Mouse (Mus musculus) kidney, postnatal 36 days (tissue): Measurements from ENCODE around the gene Snx29.
A peak's percentile ranks its signal among the peaks of the same experiment; 100 is the strongest.

Experiments used
- DNase-seq, 2 experiments: peaks; one replicate each; pipeline ENCODE4 v3.0.0; 2021 to 2022; ENCODE audit warnings: mixed read lengths in 2 of 2

Snx29 gene

DNA sequence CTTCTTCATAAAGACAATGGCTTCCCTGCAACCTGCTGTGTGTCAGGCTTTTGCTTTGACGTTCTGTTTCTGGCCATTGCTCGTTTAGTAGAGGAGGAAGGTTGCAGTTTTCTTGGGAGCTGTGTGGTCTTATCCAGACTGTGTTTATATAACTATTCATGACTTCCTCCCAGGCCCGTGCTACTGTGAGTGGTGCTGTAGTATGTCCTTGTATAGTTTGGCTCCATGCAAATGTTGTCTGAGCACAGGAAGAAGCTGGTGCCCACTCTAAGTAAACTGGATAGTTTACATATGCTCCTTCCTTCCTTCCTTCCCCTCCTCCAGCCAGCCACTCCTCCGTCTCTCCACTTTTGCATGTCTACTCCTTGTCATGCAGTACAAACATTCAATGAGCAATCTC, 323.0 kb downstream of the Snx29 start:
- DNase-seq = no peak

DNA sequence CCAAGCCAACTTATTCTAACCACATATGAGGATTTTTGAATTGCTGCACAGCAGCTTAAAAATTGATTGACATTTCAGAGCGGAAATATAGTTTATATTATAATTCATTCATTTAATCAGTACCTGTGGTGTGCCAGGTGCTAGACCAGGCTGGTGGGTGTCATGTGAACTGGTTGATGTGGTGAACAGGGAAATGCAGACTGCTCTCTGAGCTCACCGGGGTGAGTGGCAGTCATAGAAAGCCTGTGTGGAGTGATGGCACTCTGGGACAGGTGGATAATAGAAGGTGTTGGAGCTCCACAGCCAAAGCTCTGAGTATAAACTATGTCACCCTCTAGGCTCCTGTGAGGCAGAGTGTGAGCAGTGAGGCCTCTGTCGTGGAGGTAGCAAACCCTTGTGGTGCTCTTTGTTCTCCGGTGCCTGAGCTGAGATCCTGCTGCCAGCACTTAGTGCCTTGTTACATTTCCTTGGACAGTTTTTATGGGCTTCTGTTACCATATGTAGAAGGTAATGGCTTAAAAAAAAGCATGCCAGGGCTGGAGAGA, 324.1 kb downstream of the Snx29 start:
- no peak for DNase-seq

DNA sequence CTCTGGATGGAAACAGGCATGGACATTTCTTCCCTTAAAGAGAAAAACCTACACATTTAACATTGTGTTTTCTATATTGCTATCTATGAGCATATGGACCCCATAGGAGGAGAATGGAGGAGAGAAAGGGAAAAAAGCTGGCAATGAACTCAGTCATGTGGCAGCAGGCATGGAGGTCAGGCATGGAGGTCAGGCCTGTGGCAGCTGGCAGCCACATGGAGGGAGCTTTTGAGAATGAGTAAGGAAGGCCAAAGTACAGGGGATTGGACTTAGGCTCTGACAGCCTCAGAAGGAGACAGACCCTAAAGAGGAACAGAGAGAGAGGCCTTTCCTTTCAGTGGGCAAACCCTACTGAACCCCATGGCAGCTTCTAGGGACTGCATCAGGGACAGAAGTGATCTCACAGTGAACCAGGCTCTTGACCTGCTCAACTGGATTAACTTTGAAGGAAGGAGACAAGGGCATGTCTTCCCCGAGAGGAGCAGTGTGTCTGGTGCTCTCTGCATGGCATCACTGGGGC, 325.5 kb downstream of the Snx29 start:
- DNase-seq = peak; percentile 63 to 67

DNA sequence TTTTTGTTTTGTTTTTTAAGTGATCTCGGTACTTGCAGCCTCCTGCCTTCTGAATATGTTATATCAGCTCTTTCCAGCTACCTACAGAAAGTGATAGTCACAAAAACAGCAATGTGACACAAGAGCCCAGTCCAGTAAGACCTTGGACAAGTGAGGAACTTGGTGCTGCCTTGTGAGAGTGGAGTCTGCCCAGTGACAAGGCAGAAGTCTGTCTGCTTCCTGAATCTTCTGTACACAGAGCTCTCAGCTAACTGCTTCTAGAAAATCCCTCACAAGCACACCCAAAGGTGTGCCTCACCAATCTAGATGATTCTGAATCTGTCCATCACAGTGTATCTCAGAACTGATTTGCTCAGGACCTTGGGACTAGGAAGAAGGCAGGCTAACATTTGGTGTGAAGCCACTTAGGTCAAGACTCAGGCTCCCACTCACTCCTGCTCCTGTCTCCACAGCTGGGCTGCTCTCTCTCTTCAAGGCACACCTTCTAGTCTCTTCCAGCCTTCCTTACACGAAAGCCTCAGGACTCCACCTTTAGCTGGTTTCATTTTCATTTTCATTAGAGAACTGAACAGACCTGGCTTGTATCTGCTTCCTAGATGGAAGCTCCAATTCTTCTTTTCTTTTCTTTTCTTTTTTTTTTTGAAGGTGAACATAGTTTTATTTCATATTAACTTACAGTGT, 330.1 kb downstream of the Snx29 start:
- no peak for DNase-seq

DNA sequence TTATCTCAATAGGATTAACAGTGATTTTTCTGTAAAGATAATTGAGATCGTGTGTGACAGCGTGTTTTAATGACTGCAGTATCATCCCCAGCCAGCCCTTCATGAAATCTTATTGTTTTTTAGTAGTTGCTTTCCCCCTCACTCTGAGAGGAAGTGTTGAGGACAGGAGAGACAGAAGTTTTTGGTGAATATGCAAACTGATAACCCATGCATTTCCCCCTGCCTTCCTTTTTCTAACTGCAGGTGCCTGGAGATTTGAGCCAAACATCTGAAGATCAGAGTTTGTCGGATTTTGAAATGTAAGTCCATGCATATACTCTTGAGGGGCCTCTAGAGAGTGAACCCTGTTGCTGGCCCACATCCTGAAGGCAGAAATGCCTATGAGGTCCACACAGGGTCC, 333.2 kb downstream of the Snx29 start:
- DNase-seq = no peak

DNA sequence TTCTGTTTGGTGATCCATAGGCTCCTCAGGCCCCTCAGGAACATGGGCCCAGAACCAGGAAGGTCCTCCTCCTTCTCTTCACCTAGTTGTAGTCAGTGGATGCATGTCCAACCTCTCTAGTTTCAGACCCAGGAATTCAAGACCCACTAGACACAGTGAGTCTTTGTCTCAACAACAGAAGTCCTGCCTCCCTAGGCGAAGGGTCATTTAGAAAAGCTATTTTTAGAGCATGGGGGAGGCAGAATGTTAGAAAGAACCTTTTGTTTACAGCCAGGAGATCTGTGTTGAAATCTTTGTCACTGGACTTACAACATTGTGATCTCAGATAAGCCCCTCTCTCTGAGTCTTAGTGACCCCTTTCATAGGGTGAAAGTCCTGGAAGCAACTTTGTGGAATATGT, 334.4 kb downstream of the Snx29 start:
- no peak for DNase-seq

DNA sequence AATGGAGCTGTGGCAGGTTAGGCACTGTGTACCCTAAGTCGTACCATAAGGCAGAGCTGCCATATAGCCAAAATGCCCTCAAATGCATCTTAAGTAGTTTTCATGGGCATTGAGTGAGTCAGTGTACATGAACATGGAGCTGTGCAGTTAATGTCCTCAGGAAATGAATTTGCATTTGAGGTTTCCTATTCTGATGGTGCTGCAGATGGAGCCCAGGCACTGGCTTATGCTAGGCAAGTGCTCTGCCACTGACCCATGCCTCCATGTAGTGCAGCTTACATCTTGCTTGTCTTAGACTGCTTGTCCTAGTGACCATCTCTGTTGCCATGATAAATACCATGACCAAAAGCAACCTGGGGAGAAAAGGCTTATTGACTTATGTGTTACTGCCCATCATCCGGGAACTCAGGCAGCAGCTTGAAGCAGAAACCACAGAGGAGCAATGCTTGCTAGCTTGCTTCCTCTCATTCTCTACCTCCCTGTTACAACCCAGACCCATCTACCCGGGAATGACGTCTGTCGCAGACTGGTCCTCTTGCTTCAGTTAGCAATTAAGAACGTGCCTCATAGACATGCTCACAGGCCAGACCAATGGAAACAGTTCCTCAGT, 336.5 kb downstream of the Snx29 start:
- DNase-seq = no peak

DNA sequence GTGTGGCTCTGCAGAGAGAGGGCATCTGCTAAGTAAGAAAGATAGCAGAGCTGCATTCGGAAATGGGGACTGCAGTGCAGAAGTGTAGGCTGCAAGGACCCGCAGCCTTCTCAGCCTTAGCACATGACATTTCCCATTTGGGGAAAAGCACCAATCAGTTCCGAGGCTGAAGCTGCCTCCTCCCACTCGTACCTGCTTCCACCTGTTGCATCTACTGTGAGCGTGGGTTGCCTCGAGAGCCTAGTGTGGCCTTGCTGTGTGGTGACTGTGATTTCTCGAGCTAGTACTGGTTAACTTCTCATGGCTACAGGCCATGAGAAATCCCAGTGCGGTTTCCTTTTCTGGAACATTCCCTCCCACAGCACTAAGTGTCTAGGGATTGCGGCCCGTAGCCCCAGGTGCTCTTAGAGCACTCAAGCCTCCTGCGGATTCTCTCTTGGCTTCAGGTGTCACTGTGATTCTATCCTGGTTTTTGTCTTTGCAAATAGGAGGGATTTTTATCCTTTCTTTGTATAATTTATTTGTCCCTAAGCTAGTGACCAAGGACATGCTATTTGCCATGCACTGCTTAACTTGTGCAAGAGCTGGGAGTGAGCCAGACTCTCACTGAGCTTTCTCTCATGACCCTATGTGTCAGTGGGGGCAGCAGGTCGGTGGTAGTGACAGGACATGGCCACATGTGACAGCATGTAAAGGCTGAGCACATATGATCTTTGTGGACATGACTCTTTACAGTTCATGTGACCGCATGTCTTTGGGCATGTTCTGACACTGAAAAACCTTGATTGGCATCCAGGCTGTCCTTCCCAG, 342.4 kb downstream of the Snx29 start:
- no peak for DNase-seq

DNA sequence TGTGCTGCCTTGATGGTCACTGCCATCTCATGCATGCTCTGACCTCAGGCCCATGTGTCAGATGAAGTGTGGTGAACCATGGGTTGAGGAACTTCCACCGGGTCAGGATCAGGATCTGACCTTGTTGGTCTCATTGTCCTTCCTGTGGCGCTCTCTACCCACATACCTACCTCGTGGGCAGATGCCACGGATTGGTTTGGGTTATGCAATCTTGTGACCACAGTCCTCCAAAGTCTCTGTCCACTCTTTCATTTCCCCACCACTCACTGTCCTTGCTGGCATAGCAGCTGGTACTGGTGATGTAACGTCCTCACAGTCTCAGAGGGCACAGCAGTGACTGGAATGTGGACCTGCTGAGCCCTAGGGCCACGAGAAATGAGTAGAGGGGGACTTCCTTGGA, 343.2 kb downstream of the Snx29 start:
- DNase-seq = peak; percentile 51 to 69

DNA sequence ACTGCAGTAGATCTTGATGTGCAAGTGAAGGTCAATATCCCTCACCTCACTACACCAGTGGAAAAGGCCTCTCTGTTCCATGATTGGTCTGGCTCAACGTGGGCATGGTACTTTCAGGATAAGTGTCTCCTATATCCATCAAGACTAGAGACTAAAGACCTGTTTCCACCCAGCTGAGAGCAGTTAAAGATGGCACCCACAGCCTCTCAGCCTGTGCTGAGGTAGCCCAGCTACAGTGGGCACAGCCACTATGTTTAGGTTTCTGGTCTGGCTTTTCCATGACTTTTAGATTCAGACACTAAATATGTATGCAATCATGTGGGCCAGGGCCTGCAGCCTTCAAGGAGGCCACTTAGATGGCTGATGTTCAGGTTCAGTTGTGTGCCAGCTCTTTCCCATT, 345.7 kb downstream of the Snx29 start:
- DNase-seq = no peak

DNA sequence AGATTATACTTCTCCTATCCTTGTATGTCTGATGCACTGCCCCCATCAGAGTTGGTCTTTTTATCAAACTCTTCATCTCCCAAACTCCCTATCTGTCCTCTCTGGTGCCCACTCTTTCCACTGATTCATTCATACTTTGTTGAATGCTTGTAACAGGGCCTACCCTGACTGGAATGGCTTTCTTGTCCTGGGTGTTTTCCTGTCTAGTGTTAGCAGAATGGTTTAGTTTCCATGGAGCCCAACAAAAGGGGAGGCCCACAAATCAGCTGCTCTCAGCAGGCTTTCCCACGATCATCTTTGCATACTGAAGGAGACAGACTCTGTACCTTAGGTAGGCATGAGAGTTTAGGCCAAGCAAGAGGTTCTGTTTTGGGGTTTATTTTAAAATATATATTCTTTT, 346.2 kb downstream of the Snx29 start:
- DNase-seq = no peak

DNA sequence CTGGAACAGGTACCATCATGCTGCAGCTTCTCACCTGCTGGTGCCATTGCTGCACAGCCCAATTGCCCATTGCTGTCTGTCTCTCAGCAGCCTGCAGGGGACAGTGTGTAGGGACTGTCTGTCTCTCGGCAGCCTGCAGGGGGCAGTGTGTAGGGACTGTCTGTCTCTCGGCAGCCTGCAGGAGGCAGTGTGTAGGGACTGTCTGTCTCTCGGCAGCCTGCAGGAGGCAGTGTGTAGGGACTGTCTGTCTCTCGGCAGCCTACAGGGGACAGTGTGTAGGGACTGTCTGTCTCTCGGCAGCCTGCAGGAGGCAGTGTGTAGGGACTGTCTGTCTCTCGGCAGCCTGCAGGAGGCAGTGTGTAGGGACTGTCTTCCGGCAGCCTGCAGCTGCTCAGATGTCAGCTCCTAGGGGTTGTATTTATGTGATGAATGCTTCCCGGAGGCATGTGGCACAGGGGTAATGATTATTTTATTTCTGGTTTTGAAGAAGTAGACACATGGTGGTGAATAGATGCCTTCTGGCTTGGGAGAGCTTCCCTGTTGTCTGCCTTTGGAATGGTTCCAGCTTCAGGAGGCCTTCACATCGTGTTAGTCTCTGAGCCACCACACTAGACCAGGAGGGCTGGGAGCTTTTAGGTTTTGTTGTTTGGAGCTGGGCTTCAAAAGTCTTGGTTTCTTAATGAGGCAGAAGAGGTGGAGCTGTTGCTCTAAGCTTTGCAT, 347.7 kb downstream of the Snx29 start:
- no peak for DNase-seq

DNA sequence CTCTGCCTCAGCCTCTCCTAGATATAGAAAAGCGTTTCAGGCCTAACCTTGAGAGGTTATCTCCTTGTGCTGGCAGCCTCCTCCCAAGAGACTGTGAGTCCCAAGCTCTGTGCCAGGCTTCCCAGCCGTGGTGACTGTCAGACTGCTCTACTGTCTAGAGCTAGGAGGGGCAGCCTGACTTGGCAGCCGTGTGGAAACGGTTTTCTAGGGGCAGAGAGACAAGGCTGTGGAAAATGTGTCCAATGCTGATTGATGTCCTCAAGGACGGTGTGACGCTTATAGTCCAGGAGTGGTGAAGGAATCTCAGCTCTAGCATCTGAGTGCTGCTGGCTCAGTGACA, 348.2 kb downstream of the Snx29 start:
- no peak for DNase-seq

DNA sequence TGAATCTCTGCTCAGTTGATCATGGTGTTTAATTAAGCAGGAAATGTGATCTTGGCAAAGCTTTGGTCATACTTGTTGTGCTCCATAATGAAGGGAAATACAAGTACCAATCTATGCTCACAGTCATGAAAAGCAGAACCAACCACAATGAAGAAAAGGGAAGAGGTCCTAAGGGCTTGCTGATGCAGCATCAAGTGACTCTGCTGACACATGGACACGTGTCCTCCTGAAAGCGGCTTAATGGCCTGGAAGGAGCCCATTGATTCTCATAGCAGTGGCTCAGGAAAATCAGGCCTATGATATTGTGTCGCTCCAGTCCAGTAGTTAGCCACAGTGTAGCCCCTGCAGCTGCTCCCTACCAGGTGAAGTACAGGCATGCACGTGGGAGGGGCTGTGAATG, 353.3 kb downstream of the Snx29 start:
- no peak for DNase-seq

DNA sequence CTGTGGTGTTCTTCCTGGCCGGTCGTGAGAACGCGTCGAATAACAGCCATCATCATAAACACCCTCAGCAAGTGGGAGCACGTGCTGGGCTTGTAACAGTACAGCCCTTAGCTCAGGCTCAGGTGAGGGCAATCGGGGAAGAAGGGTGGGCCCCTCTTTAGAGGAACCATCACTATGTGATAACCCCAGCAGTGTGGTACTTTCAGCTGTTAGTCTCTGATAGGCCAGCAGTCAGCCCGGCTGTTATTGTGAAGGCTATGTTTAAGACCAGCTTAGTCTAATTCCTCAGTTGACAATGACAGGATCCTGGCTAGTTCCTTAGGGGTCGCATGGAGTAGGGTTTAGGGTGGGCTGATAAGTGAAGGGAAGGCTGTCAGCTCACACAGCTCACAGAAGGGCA, 362.6 kb downstream of the Snx29 start:
- no peak for DNase-seq

DNA sequence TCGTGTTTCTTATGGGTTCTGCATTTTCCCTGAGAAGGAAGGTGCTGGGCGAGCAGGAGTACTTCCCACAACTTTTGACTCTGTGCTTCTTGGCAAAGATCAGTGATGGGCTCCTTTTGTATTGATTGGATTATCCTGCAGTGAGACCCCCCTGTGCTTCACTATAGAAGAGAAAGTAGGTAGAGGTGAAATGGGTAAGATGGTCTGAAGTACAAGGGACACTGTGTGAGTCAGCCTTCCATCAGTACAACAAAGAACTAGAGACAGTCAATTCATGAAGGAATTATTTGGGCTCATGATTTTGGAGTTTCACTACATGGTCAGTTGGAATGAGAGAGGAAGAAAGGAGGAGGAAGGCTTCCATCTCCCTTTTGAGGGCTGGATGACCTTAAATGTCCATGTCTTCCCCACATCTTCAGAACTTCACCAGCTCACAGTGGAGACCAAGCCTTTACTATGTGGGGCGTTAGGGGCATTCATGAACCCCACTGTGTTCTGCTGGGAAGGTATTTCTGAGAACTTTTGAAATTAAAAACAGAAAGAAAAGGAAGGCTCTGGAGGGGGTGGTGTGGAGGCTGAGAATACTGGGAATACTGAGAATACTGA, 363.1 kb downstream of the Snx29 start:
- DNase-seq = no peak

DNA sequence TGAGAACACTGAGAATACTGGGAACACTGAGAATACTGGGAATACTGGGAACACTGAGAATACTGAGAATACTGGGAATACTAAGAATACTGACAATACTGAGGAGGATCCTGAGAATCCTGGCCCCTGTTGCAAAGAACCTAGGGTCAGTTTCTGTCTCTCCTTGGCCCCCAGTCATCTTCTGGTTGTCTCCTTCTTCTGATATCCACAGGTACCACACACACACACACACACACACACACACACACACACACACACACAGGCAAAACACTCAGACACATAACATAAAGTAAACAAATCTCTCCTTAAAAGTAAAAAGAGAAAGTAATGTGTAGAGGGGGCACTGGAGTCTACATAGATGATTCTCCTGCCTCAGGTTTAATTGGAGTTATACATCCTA, 365.1 kb downstream of the Snx29 start:
- DNase-seq = no peak

DNA sequence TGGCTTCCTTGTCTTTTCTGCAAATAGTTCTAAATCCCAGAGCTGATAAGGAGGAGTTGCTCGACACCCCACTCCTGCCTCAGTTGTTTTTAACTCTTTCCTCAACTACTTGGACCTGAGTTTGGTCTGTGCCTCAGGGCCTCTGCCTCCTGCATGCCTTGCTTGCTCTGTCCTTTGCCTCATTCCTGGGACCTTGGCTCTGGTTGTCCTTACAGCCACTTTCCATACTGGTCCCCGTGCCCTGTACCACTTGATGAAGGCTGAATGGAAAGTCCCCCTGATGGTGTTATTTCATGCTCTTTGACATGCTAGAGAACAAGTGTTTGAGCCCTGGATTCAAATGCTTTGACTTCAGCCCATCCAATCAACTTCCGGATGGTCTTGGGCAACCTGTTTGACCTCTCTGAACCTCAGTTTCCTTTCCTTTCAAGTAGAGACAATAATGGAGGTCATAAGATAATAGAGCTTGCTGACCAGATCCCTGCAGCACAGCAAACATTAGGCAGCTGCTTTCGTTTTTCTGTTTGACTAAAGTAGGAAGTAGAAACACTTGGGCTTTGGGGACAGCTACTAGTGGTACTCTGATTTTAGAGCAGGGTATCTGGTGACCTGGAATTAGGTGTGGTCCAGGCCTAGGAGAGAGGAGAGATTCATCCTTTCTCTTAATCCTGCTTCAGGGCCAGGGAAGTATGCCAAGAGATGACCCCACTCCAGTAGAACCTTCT, 365.7 kb downstream of the Snx29 start:
- no peak for DNase-seq

DNA sequence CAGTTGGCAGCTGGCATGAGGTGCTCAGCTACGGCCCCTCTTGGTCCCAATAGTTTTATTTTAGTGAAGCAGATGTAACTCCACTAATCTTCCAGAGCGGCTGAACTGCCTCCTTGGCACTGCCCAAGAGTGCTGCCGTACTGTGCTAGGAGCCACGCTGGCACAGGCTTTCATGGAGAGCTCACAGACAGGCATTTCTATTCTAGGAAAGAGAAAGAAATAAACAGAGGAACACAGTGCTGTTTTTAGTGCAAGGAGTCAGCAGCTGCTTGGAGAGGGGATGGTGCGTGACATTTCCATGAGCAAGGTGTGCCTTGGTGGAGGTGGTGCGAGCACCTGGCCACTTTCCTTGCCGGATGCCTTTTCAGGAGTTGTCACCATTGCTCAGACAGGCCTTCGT, 367.4 kb downstream of the Snx29 start:
- no peak for DNase-seq

DNA sequence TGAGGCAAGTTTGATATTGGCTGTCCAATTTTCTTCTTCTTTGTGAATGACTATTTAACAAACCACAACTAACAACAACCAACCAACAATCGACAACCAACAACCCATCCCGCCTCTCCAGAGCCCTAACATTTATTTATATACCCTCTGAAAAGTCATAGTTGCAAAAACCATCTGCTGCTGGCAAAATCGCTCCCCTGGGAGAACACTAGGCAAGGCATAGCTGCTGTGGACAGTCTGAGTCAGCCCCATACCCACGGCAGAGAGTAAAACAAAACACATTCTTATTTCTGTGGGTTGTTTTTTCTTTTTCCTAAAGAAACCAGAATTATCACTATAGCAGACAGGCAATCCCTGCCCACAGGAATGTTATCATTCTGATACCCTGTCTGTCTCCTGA, 368.0 kb downstream of the Snx29 start:
- DNase-seq = no peak

DNA sequence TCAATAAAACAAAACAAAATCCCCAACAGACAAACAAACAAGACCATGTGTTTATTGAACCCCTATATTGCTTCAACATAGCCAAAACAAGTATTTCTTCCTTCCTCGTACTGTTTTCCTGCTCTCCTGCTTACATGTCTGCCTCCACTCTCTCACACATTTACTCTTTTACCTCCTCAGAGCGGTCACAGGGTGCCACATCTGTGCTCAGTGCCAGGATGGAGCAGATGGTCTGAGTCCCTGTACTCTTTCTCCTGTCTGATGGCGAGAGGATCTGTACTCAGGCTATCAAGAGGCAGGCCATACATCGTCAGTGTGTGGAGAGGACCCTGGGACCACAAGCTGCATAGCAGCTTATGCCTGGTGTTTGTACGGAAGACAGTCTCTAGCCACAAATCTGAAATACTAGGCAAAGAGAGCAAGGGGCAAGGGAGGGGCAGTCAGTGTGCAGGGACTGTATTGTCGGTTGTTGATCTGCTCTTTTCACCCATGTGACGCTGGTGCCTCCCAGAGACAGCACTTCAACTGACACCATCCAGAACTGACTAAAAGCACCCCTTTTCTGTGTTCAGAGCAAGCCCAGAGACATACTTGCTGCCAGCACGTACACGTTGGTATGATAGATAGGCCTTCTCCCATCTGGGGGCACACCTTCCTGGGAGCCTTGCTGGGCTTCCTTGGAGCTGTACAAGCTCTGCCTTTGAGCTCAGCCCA, 368.9 kb downstream of the Snx29 start:
- DNase-seq = no peak
